In genomic region chr11:103363214-103364148, GRCm38 (mm10) we compare ENCODE assay signal across 8 mouse cellular contexts. TPM values are rescaled to one million over a fixed set of nuclear protein-coding genes. Genes with fewer than 3 reads are reported as not detected.
DNase-seq lines count a peak whose midpoint lies in the region; ATAC-seq and TF ChIP-seq lines count a peak whose summit lies in the region.

Gene Arhgap27 (minus strand): TSS chr11:103363692.

- H3K27ac ChIP-seq in intestine, embryonic 14.5 days (ENCODE audit: low read depth): peak within 1 kb of the TSS; percentile 70
- H3K27ac ChIP-seq in limb, embryonic 15.5 days: peak within 1 kb of the TSS; percentile 73
- H3K27ac ChIP-seq in midbrain, postnatal 0 days (ENCODE audit: low read depth, low read length): no peak within 1 kb of the TSS
- H3K27ac ChIP-seq in stomach, embryonic 16.5 days (ENCODE audit: low read length): peak within 1 kb of the TSS; percentile 90

- H3K4me1 ChIP-seq in intestine, embryonic 14.5 days (replicated peaks; ENCODE audit: control insufficient read depth, insufficient read depth, low read length): peaks cover 6% of the 10 kb centered on the region; the same call in 1 of the 2 replicates
- H3K4me1 ChIP-seq in limb, embryonic 15.5 days: peaks cover 49% of the 10 kb centered on the region
- H3K4me1 ChIP-seq in midbrain, postnatal 0 days (ENCODE audit: insufficient read depth, low read length): peaks cover 9% of the 10 kb centered on the region; the same call in 1 of the 2 replicates
- H3K4me1 ChIP-seq in stomach, embryonic 16.5 days (ENCODE audit: control insufficient read depth, insufficient read depth, low read length): peaks cover 33% of the 10 kb centered on the region

- TF ChIP-seq CTCF in midbrain, postnatal 0 days (IDR thresholded peaks at IDR 0.05): no peak

- H3K9me3 ChIP-seq in intestine, embryonic 14.5 days (ENCODE audit: control insufficient read depth, low read length): no peaks in the 10 kb centered on the region
- H3K9me3 ChIP-seq in limb, embryonic 15.5 days: no peaks in the 10 kb centered on the region
- no peaks in the 10 kb centered on the region for H3K9me3 ChIP-seq in midbrain, postnatal 0 days (ENCODE audit: low read length)
- no peaks in the 10 kb centered on the region for H3K9me3 ChIP-seq in stomach, embryonic 16.5 days (replicated peaks; ENCODE audit: control insufficient read depth, low read length)

- peak within 1 kb of the TSS; percentile 37 for H3K4me3 ChIP-seq in intestine, embryonic 14.5 days (ENCODE audit: low read depth, low read length)
- H3K4me3 ChIP-seq in limb, embryonic 15.5 days: peak within 1 kb of the TSS; percentile 53
- H3K4me3 ChIP-seq in midbrain, postnatal 0 days (ENCODE audit: low read depth, low read length): peak within 1 kb of the TSS; percentile 37
- peak within 1 kb of the TSS; percentile 56 for H3K4me3 ChIP-seq in stomach, embryonic 16.5 days (replicated peaks; ENCODE audit: low read length)

- peak within 1 kb of the TSS; percentile 71 for H3K4me2 ChIP-seq in intestine, embryonic 14.5 days (ENCODE audit: low read length)
- H3K4me2 ChIP-seq in limb, embryonic 15.5 days: peak within 1 kb of the TSS; percentile 86
- peak within 1 kb of the TSS; percentile 66 for H3K4me2 ChIP-seq in midbrain, postnatal 0 days (ENCODE audit: low read depth, low read length, poor library complexity, severe bottlenecking)
- peak within 1 kb of the TSS; percentile 96 for H3K4me2 ChIP-seq in stomach, embryonic 16.5 days (ENCODE audit: low read depth, low read length)

- ATAC-seq in frontal cortex, adult (ENCODE audit: low TSS enrichment): peak; percentile 11; the same call in 1 of the 2 replicates
- peak; percentile 0; the same call in 1 of the 2 replicates for ATAC-seq in intestine, embryonic 14.5 days (replicated peaks; ENCODE audit: low FRiP score, low TSS enrichment, low read depth)
- no peak for ATAC-seq in limb, embryonic 15.5 days (ENCODE audit: insufficient number of reproducible peaks, low FRiP score, low TSS enrichment, low read depth)
- no peak for ATAC-seq in midbrain, postnatal 0 days (ENCODE audit: low FRiP score)
- peak; percentile 19; the same call in 1 of the 2 replicates for ATAC-seq in stomach, embryonic 16.5 days (ENCODE audit: insufficient read depth, low FRiP score)

- peaks cover 12% of the 10 kb centered on the region for H3K36me3 ChIP-seq in intestine, embryonic 14.5 days (ENCODE audit: control insufficient read depth, insufficient read depth, low read length)
- H3K36me3 ChIP-seq in limb, embryonic 15.5 days: peaks cover 16% of the 10 kb centered on the region
- peaks cover 18% of the 10 kb centered on the region for H3K36me3 ChIP-seq in midbrain, postnatal 0 days (ENCODE audit: insufficient read depth, low read length)
- H3K36me3 ChIP-seq in stomach, embryonic 16.5 days (ENCODE audit: control insufficient read depth, insufficient read depth, low read length): no peaks in the 10 kb centered on the region

- 3% methylated on average over 35 of the region's 35 CpGs for WGBS in intestine, embryonic 14.5 days
- 3% methylated on average over 35 of the region's 35 CpGs for WGBS in limb, embryonic 15.5 days
- WGBS in midbrain, postnatal 0 days: 3% methylated on average over 35 of the region's 35 CpGs
- 3% methylated on average over 35 of the region's 35 CpGs for WGBS in stomach, embryonic 16.5 days

- no peak for DNase-seq in frontal cortex, postnatal 14 days (ENCODE audit: low spot score in 2 of 2)
- DNase-seq in cerebellum, postnatal 36 days: peak; percentile 24 to 31
- DNase-seq in gastrocnemius, postnatal 4 days (ENCODE audit: low spot score in 2 of 2): peak in 1 of 2 experiments; percentile 64
- peak; percentile 58 for DNase-seq in intestine, embryonic 14.5 days (ENCODE audit: low spot score)
- DNase-seq in midbrain, postnatal 0 days (ENCODE audit: low spot score): no peak

- peak within 1 kb of the TSS; percentile 52 for H3K9ac ChIP-seq in intestine, embryonic 14.5 days (ENCODE audit: low read length)
- peak within 1 kb of the TSS; percentile 46 for H3K9ac ChIP-seq in limb, embryonic 15.5 days
- H3K9ac ChIP-seq in midbrain, postnatal 0 days (replicated peaks; ENCODE audit: low read length, poor library complexity, severe bottlenecking): peak within 1 kb of the TSS; percentile 42
- peak within 1 kb of the TSS; percentile 74 for H3K9ac ChIP-seq in stomach, embryonic 16.5 days (ENCODE audit: low read length)

- H3K27me3 ChIP-seq in intestine, embryonic 14.5 days (replicated peaks; ENCODE audit: control insufficient read depth, insufficient read depth, low read length): peaks cover 47% of the 10 kb centered on the region
- H3K27me3 ChIP-seq in limb, embryonic 15.5 days: peaks cover 62% of the 10 kb centered on the region
- peaks cover 37% of the 10 kb centered on the region for H3K27me3 ChIP-seq in midbrain, postnatal 0 days (ENCODE audit: insufficient read depth, low read length)
- H3K27me3 ChIP-seq in stomach, embryonic 16.5 days (ENCODE audit: control insufficient read depth, insufficient read depth, low read length): peaks cover 28% of the 10 kb centered on the region

RNA-seq across cellular contexts. Expression of gene Arhgap27, which starts in this region (rescaled TPM):
- 10 to 100 TPM; 11.7 to 12.2 TPM for total RNA-seq in gastrocnemius, postnatal 4 days (2021)
- 23.8 and 24.8 TPM in 2 replicates for polyA plus RNA-seq in intestine, embryonic 14.5 days (2014; fragmentation: Nextera tagmentation; extraction: Ambion mirVana)
- polyA plus RNA-seq in limb, embryonic 15.5 days (2015; fragmentation: Nextera tagmentation; extraction: Ambion mirVana): 11.7 and 14.0 TPM in 2 replicates
- total RNA-seq in midbrain, postnatal 0 days (2014; rRNA removed): 7.6 and 7.9 TPM in 2 replicates
- polyA plus RNA-seq in midbrain, postnatal 0 days (2015; fragmentation: Nextera tagmentation; extraction: Ambion mirVana): 4.9 and 6.2 TPM in 2 replicates
- polyA plus RNA-seq in stomach, embryonic 16.5 days (2015; fragmentation: Nextera tagmentation; extraction: Ambion mirVana): 19.1 and 22.0 TPM in 2 replicates

Comparison
In these comparisons a context has a peak if more than half of its experiments do, and no peak if none do; other contexts are left out.
1. ATAC-seq: peak in frontal cortex, adult (single experiment), intestine, embryonic 14.5 days (single experiment) and stomach, embryonic 16.5 days (single experiment); none in limb, embryonic 15.5 days (single experiment) and midbrain, postnatal 0 days (single experiment).
2. DNase-seq: peak in cerebellum, postnatal 36 days (2 of 2) and intestine, embryonic 14.5 days (single experiment); none in frontal cortex, postnatal 14 days (0 of 2) and midbrain, postnatal 0 days (single experiment).
3. Peak in every context shown above with its lines, with median percentiles within 50 percentile points of each other: H3K4me2 ChIP-seq, H3K4me3 ChIP-seq and H3K9ac ChIP-seq.